Mouse (Mus musculus) forebrain, embryonic 12.5 days (tissue): ENCODE measurements at regions not wholly inside any gene's neighbourhood (a gene's known extent, or its start where the extent isn't known, plus 50 kb on each side); places are given as distances from the start of the nearest gene placed in this dataset.
A peak's percentile ranks its signal among the peaks of the same experiment; 100 is the strongest.
"Not testable (repeated sequence)": the region's sequence is repeated elsewhere in the genome, so short reads cannot be mapped to it uniquely, and the experiment has no call there.

Experiments used
- ATAC-seq: fragments of 200-750 bp; cut with Nextera tagmentation; 2 replicates; pipeline ENCODE4 v1.8.0; 2017; ENCODE audit warnings: moderate TSS enrichment; ENCODE audit not compliant: low FRiP score
- H3K27ac ChIP-seq: fragments of 300-500 bp; sonication (generic); 2 replicates; pipeline ENCODE4 v1.5.1; 2016; ENCODE audit warnings: mild to moderate bottlenecking
- H3K27me3 ChIP-seq: fragments of 300-500 bp; sonication (generic); 2 replicates; pipeline ENCODE4 v1.6.1; 2016; ENCODE audit warnings: mild to moderate bottlenecking
- H3K36me3 ChIP-seq: fragments of 300-500 bp; sonication (generic); replicated peaks from 2 replicates; pipeline ENCODE4 v1.6.1; 2016; ENCODE audit warnings: mild to moderate bottlenecking
- H3K4me1 ChIP-seq: fragments of 300-500 bp; sonication (generic); 2 replicates; pipeline ENCODE4 v1.6.1; 2016
- H3K4me2 ChIP-seq: fragments of 300-500 bp; sonication (generic); 2 replicates; pipeline ENCODE4 v1.6.1; 2016; ENCODE audit warnings: mild to moderate bottlenecking, moderate library complexity
- H3K4me3 ChIP-seq: fragments of 300-500 bp; sonication (generic); replicated peaks from 2 replicates; pipeline ENCODE4 v1.5.1; 2016; ENCODE audit warnings: mild to moderate bottlenecking
- H3K9ac ChIP-seq: fragments of 300-500 bp; sonication (generic); 2 replicates; pipeline ENCODE4 v1.6.1; 2016; ENCODE audit warnings: mild to moderate bottlenecking
- H3K9me3 ChIP-seq: fragments of 300-500 bp; sonication (generic); 2 replicates; pipeline ENCODE4 v1.6.1; 2016
- WGBS: fragments of 180-500 bp; shearing (Covaris S2); methylation state at CpG from one replicate; pipeline ENCODE4 v1.1.7; 2016; 5-methylcytosine and 5-hydroxymethylcytosine counted together

DNA sequence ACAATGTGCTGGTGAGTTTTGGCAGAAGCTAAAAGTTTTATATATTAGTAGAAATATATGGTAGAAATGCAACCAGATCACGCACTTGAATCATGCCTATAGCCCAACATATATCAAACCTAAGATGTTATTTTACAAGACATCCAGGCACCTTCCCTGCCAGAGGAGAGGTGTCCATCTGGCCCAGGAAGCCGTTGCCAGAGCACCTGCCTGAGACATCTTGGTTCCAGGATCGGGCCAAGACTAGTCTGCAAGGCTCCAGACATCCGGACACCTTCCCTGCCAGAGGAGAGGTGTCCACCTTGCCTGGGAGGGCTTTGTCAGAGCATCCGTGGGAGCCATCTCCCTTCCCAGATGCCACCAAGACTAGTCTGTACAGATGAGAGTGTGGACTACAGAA, 388.5 kb downstream of the Gm11232 start:
- Histone ChIP-seq H3K4me3 (no peak overlapping the region), H3K36me3 (no peaks in the 10 kb centered on the region), H3K9me3 (no peaks in the 10 kb centered on the region), H3K4me1 (no peaks in the 10 kb centered on the region), H3K4me2 (no peak overlapping the region), H3K27me3 (no peaks in the 10 kb centered on the region), H3K9ac (no peak overlapping the region), H3K27ac (no peak overlapping the region)
- 90% methylated on average over 5 of the region's 5 CpGs for WGBS
- ATAC-seq: no peak

DNA sequence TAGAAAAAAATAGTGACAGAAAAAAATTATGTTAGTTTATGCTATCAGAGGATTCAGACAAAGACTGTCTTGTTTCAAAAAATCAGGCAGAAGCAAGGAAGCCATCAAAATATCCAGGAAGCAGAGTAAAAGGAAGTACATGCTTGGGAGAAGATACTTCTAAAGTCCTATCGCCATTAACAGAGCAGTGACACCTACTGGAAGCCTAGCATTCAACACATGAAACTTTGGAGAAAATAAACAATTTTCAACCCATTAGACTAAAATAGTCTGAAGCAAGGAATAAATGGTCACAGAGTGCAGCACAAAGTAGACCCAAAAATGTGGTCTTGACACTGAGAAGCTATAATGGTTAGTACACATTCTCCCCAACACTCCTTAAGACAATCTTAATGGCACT, 394.0 kb downstream of the Gm11232 start:
- ATAC-seq: no peak

DNA sequence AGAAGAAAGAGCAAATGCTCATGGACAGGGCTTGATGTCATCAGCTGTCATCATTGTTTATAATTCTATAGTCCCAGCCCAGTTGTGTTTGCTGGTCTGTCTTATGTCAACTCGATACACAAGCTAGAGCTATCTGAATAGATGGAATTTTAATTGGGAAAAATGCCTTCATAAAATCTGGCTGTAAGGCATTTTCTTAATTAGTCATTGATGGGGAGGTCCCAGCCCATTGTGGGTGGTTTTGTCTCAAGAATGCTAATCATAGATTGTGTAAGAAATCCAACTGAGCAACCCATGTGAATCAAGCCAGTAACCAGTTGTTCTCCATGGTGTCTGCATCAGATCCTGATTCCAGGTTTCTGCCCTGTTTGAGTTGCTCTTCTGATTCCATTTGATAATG, 400.1 kb downstream of the Gm11232 start:
- H3K4me1 ChIP-seq: no peaks in the 10 kb centered on the region
- H3K4me2 ChIP-seq: no peak overlapping the region
- WGBS: 29% methylated on average over 1 of the region's 1 CpGs
- no peak overlapping the region for H3K9ac ChIP-seq
- no peak overlapping the region for H3K4me3 ChIP-seq
- no peaks in the 10 kb centered on the region for H3K9me3 ChIP-seq
- H3K27ac ChIP-seq: no peak overlapping the region
- ATAC-seq: no peak
- H3K36me3 ChIP-seq: no peaks in the 10 kb centered on the region
- H3K27me3 ChIP-seq: no peaks in the 10 kb centered on the region

More for the DNA sequence above, 394.0 kb downstream of the Gm11232 start:
- Histone ChIP-seq H3K27ac (no peak overlapping the region), H3K36me3 (no peaks in the 10 kb centered on the region), H3K4me1 (no peaks in the 10 kb centered on the region), H3K9me3 (no peaks in the 10 kb centered on the region), H3K9ac (no peak overlapping the region), H3K4me2 (no peak overlapping the region), H3K4me3 (no peak overlapping the region), H3K27me3 (no peaks in the 10 kb centered on the region)
- 79% methylated on average over 1 of the region's 1 CpGs for WGBS

DNA sequence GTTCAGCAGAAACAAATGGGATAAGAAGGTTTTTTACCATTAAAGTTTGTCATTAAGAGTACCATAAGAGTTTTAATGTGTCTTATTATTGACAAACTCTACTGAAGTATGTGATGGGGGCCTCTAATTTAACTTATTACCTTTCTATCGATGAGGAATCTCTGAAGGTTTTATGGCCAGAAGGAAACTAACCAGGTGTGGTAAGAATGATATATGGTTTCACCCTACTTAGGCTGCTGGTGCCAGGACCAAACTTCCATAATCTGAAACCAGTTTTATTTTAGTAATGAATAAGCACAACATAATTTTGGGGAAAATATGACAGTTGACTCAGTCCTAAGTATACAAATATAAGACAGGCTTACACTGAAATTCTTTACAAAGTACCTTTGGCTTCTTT, 401.1 kb downstream of the Gm11232 start:
- no peak for ATAC-seq
- no peak overlapping the region for H3K4me3 ChIP-seq
- no peaks in the 10 kb centered on the region for H3K4me1 ChIP-seq
- no peak overlapping the region for H3K27ac ChIP-seq
- 93% methylated on average over 1 of the region's 1 CpGs for WGBS
- H3K9me3 ChIP-seq: no peaks in the 10 kb centered on the region
- no peak overlapping the region for H3K9ac ChIP-seq
- H3K27me3 ChIP-seq: no peaks in the 10 kb centered on the region
- no peaks in the 10 kb centered on the region for H3K36me3 ChIP-seq
- no peak overlapping the region for H3K4me2 ChIP-seq

DNA sequence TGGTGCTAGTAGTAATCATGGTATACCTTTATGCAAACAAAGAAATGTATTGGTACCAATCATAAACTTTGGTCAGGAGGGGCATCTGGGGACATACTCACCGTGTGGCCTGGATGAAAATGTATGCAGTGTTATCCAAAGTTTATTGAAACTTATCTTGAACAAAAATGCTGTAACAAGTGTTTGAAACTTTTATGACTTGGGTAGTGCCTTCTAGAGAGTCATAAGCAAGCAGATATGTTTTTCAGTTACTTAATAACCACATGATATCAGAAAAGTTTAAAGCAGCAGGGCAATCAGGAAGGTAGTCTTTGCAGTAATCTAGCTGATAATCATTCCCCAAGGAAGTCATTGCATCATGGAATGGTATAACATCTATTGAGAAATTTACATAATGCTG, 401.5 kb downstream of the Gm11232 start:
- H3K9ac ChIP-seq: no peak overlapping the region
- H3K4me2 ChIP-seq: no peak overlapping the region
- no peaks in the 10 kb centered on the region for H3K9me3 ChIP-seq
- H3K27me3 ChIP-seq: no peaks in the 10 kb centered on the region
- H3K36me3 ChIP-seq: no peaks in the 10 kb centered on the region
- WGBS: 88% methylated on average over 1 of the region's 1 CpGs
- no peak overlapping the region for H3K27ac ChIP-seq
- H3K4me1 ChIP-seq: no peaks in the 10 kb centered on the region
- H3K4me3 ChIP-seq: no peak overlapping the region
- no peak for ATAC-seq

DNA sequence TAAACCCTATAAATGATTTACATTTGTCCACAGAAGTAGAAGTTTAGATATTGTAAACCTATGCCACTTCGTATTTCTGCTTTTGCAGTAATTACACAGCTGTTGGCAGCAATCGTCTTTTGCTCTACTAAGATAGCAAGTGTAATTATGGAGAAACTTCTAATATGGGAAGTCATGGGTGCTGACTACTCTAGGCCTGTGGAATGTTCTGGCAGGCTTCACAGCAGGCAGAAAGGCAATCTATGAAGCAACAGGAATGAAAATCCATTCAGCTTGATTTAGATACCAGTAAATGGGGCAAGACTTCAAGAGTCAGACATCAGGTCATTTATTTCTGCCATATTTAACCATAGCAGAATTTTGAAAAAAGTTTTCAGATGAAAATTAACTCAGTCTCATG, 405.9 kb downstream of the Gm11232 start:
- no peak overlapping the region for H3K4me2 ChIP-seq
- ATAC-seq: no peak
- H3K36me3 ChIP-seq: no peaks in the 10 kb centered on the region
- no peak overlapping the region for H3K27ac ChIP-seq
- no peak overlapping the region for H3K9ac ChIP-seq
- 90% methylated on average over 2 of the region's 2 CpGs for WGBS
- no peaks in the 10 kb centered on the region for H3K4me1 ChIP-seq
- H3K27me3 ChIP-seq: no peaks in the 10 kb centered on the region
- H3K4me3 ChIP-seq: no peak overlapping the region
- no peaks in the 10 kb centered on the region for H3K9me3 ChIP-seq

DNA sequence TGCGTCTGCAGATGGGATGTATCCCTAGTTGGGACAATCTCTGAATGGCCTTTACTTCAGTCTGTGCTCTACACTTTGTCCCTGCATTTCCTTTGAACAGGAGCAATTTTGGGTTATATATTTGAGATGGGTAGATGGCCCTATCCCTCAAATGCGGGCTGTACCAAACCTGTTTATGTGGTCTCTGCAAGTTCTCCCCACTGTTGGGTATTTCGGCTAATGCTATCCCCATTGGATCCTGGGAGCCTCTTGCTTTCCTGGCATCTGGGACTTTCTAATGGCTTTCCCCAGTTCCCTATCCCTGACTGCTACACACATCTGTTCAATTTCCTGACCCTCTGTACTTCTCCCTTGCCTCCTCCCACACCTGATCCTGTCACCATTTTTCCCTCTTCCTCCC, 414.7 kb downstream of the Gm11232 start:
- Histone ChIP-seq H3K36me3 (no peaks in the 10 kb centered on the region), H3K27ac (no peak overlapping the region), H3K27me3 (no peaks in the 10 kb centered on the region), H3K9me3 (no peaks in the 10 kb centered on the region), H3K4me3 (no peak overlapping the region), H3K4me2 (no peak overlapping the region), H3K4me1 (no peaks in the 10 kb centered on the region), H3K9ac (no peak overlapping the region)
- no peak for ATAC-seq
- 96% methylated on average over 3 of the region's 3 CpGs for WGBS

DNA sequence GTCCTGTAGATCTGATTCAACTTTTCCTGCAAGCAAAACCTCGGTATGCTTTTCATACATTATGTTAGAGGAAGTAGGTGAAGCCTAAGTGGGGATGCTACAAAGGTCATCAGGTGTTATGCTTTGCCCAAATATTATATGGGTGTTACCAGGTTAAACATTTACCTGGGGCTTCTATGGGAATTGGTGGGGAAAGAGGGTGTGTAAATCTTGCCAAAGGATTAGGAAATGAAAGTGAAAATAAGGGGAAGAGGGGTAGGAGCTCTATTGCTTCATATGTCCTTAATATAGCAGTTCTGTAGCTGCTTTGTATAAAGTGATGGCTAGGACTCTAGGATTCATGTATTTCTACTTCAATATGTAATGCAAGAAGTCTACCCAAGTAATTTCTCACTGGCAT, 419.2 kb downstream of the Gm11232 start:
- ATAC-seq: no peak
- Histone ChIP-seq H3K27me3 (no peaks in the 10 kb centered on the region), H3K9ac (no peak overlapping the region), H3K4me1 (no peaks in the 10 kb centered on the region), H3K27ac (no peak overlapping the region), H3K36me3 (no peaks in the 10 kb centered on the region), H3K4me3 (no peak overlapping the region), H3K9me3 (no peaks in the 10 kb centered on the region), H3K4me2 (no peak overlapping the region)
- WGBS: 92% methylated on average over 1 of the region's 1 CpGs

DNA sequence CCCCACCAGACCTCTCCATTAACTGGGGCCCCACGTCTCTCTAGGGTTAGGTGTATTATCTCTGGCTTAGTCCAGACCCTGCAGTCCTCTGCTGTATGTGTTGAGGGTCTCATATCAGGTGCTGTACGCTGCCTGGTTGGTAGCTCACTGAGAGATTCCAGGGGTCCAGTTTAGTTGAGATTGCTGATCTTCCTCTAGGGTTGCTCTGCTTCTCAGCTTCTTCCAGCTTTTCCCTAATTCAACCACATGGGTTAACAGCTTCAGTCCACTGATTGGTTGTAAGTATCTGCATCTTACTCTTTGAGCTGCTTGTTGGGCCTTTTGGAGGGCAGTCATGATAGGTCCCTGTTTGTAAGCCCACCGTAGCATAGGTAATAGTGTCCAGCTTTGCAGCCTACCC, 425.1 kb downstream of the Gm11232 start:
- no peak overlapping the region for H3K4me3 ChIP-seq
- H3K4me2 ChIP-seq: no peak overlapping the region
- 88% methylated on average over 3 of the region's 3 CpGs for WGBS
- no peaks in the 10 kb centered on the region for H3K4me1 ChIP-seq
- no peak for ATAC-seq
- H3K27ac ChIP-seq: no peak overlapping the region
- H3K27me3 ChIP-seq: no peaks in the 10 kb centered on the region
- no peaks in the 10 kb centered on the region for H3K36me3 ChIP-seq
- no peak overlapping the region for H3K9ac ChIP-seq
- H3K9me3 ChIP-seq: no peaks in the 10 kb centered on the region

DNA sequence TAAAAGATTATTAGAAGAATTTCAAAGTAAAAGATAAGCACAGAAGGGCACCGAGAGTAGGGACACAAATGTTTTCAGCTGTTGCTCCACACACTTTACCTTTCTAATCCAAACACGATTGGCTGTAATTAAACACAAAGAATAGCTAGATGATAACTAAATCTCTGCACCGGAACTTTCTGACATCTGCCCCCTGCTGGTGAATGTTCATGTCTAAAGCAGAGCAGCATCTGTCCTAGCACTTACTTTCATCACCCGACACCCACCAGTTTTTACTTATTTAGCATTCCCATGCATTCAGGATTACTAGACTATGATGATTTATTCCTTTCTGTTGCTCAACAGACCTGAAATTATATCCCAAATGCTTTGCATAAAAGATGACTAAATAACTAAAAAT, 425.7 kb downstream of the Gm11232 start:
- no peak overlapping the region for H3K9ac ChIP-seq

DNA sequence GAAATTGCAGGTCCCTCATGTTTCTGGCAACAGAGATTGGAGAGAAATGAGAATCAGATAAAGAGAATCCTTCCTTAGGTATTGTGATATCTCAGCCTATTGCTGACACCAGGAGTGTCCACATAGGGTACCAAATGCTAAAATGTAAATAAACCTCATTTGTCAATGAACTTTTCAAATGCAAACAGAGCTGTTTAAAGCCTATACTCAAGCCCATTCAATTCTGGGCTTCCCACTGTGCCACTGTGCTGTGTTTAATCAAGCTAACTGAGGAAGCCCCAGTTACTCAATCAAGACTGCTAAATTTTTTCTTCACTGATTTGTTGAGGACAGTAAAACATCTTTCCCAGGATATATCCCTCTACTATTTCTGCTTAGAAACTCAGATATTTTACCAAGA, 441.2 kb downstream of the Gm11232 start:
- peaks cover 5% of the 10 kb centered on the region for H3K4me1 ChIP-seq
- H3K4me2 ChIP-seq: no peak overlapping the region
- H3K27me3 ChIP-seq: no peaks in the 10 kb centered on the region
- H3K4me3 ChIP-seq: no peak overlapping the region
- H3K9me3 ChIP-seq: no peaks in the 10 kb centered on the region
- no peaks in the 10 kb centered on the region for H3K36me3 ChIP-seq
- no peak overlapping the region for H3K9ac ChIP-seq
- no peak overlapping the region for H3K27ac ChIP-seq
- peak; percentile 84 for ATAC-seq

More for the DNA sequence above, 425.7 kb downstream of the Gm11232 start:
- Histone ChIP-seq H3K4me1 (no peaks in the 10 kb centered on the region), H3K4me2 (no peak overlapping the region), H3K36me3 (no peaks in the 10 kb centered on the region), H3K4me3 (no peak overlapping the region), H3K9me3 (no peaks in the 10 kb centered on the region), H3K27me3 (no peaks in the 10 kb centered on the region), H3K27ac (no peak overlapping the region)
- WGBS: 76% methylated on average over 4 of the region's 4 CpGs
- ATAC-seq: no peak

DNA sequence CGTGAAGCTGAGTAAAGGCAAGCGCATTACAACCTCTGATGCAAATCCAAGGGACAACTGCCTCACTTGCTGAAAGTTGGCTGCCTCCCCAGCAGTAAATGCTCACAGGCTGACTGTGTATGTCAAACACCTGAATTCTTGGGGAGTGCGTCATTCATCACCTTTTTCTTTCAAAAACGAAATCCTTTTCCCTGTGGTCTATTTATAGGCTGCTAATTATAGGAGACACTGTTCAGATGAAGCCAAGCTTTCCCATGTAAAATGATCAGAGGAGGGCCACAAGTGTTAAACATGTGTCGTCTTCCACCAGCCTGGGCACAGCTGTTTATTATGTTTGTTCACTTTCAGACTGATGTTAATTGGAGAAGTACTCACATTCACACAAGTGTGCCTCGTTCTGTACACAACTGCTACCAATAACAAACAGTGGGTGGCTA, 450.6 kb downstream of the Gm11232 start:
- Histone ChIP-seq H3K27me3 (no peaks in the 10 kb centered on the region), H3K27ac (no peak overlapping the region), H3K4me1 (no peaks in the 10 kb centered on the region), H3K9me3 (no peaks in the 10 kb centered on the region), H3K4me2 (no peak overlapping the region), H3K36me3 (no peaks in the 10 kb centered on the region), H3K4me3 (no peak overlapping the region), H3K9ac (no peak overlapping the region)
- WGBS: 66% methylated on average over 6 of the region's 6 CpGs
- no peak for ATAC-seq

DNA sequence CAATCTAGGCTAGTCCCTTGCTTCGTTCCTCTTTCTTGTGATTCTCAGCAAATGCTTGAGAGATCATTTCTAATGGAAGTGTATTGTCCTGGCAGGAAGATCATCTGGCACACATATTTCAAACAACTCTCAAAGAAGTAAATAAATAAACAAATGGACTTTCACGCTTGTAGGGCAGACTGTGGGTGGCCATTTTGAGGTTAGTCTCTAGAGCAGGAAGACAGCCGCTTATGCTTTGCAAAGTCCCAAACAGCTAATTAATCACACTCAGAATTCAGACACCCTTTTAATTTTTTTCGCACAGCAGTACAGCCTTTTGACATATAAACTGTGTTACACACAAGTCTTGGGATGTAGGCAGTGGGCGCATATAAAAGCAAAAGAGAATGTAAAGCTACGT, 451.1 kb downstream of the Gm11232 start:
- Histone ChIP-seq H3K9ac (no peak overlapping the region), H3K4me3 (no peak overlapping the region), H3K9me3 (no peaks in the 10 kb centered on the region), H3K27ac (no peak overlapping the region), H3K4me2 (no peak overlapping the region), H3K36me3 (no peaks in the 10 kb centered on the region), H3K4me1 (no peaks in the 10 kb centered on the region), H3K27me3 (no peaks in the 10 kb centered on the region)
- ATAC-seq: no peak
- 91% methylated on average over 6 of the region's 6 CpGs for WGBS

DNA sequence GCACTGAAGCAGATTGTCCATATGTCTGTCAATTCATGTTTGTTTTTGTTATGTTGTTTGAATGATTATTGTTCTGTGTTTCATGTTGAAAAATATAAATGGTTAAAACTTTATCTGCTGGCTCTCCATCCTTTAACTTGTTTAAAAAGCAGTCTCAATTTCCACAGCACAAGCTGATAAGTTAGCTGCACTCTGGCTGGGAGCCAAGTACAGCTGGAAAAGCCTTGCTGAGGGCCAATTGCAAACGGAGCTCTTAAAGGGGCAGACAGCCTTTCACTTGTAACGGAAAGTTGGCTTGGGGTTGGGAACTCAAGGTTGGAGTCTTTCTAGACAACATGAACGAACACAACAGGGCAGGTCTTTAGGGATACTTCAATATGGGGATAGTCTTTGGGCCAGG, 462.0 kb downstream of the Gm11232 start:
- WGBS: 74% methylated on average over 3 of the region's 3 CpGs
- H3K4me3 ChIP-seq, H3K36me3 ChIP-seq, H3K27ac ChIP-seq, H3K9ac ChIP-seq, H3K4me2 ChIP-seq, H3K27me3 ChIP-seq, H3K4me1 ChIP-seq, ATAC-seq: not testable (repeated sequence)
- peaks cover 10% of the 10 kb centered on the region; the same call in 1 of the 2 replicates for H3K9me3 ChIP-seq
